Mouse (Mus musculus) inflammation-experienced regulatory T-cells, adult 6 months (primary cell): ENCODE results near the gene Mab21l3. TPM values are rescaled to one million over a fixed set of nuclear protein-coding genes. Genes with fewer than 3 reads are reported as not detected.
A peak's percentile ranks its signal among the peaks of the same experiment; 100 is the strongest.

ENCODE experiments used
- ATAC-seq: one replicate; pipeline ENCODE4 v1.8.0; 2017
- polyA plus RNA-seq, 3 experiments: library from polyadenylated mRNA; unstranded; fragments of 100-300 nt; shearing (Covaris generic); gene quantifications; one replicate each; pipeline ENCODE4 v1.2.1; 2017

The Mab21l3 gene
- polyA plus RNA-seq = under 1 TPM in 1 of 3 experiments, not detected in 2; 0.21 TPM

GRCm38 (mm10) chr3:101848816-101849215 lies at the start of gene Mab21l3:
Mab21l3 (minus strand) TSS chr3:101848959.
- ATAC-seq = no peak

DNA sequence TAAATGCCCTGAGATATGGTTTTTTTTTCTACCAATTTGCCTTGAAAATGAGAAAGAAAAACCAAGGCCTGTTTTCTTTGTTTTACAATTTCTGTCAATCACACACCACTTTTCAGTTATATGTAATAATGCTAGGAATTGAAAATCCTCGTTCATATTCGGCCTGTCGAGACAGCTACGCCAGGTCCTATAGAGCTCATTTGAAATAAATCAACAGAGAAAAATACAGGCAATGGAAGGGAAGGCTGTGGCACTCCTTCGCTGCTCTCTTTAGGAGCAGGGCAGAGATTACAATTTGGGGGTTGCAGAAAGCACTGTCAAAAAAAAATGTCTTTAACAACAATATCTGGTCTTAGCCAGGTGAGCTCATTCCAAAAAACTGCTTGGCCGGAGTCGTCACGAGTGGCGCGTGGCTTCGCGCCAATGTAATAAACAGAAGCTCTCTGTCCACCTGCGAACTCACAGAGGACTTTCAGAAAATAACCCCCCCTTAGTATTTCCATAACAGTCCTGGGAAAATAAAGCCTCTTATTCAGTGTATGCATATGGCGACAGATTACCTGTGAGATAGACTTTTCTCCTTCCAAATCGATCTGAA lies 48.7 kb upstream of the Mab21l3 start:
- no peak for ATAC-seq

DNA sequence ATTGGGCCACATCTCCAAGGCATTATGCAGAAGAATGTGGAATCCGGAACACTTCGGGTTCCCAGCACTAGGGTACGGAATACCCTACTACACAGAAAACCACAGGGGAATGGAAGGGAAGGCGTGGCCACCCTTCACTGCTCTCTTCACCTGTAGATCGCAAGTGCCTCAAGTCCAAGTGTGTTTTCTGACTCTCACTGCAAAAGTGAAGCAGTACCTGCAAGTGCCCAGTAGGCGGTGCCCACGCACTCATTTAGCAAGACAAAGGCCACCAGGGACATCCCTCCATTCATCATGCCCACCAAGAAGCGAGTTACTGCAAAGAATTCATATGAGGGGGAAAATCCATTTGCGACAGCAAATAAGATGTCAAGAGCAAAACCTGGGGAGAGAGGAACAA lies 48.1 kb upstream of the Mab21l3 start:
- peak; percentile 60 for ATAC-seq

GRCm38 (mm10) chr3:101895376-101895910 lies 46.7 kb upstream of the Mab21l3 start:
- no peak for ATAC-seq

GRCm38 (mm10) chr3:101885591-101885990 lies 36.8 kb upstream of the Mab21l3 start:
- ATAC-seq = no peak

DNA sequence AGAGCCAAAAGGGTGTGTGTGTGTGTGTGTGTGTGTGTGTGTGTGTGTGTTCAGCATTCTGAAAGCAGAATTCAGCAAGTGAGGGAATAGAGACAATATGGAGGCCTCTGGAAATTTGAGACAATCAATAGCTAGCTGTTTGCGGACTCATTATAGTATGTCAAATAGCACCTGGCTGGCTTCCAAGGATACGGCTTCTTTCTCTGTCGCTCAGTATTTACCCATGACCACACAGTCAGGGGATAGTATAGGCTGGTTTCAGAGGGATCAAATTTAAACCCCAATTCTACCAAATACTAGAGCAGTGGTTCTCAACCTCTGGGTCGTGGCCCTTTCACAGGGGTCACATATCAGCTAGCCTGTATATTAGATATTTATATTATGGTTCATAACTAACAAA lies 36.3 kb upstream of the Mab21l3 start:
- ATAC-seq = no peak

DNA sequence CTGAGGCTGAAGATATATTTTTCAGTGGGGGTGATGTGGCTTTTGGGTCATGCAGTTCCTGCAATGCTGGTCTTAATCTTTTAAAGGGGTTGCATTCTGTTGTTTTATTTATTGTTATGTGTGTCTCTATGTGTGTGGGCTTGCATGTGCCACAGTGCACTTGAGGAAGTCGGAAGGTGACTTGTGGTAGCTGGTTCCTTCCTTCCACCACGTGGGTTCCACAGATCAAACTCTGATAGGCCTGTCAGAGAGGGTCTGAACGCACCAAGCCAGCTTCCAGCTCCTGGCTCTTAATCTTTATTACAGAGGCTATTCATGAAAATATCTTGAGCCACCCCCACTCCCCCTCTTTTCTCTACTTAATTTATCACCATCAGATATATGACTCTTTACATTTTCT lies 35.1 kb upstream of the Mab21l3 start:
- peak; percentile 70 for ATAC-seq

GRCm38 (mm10) chr3:101881721-101882120 lies 33.0 kb upstream of the Mab21l3 start:
- ATAC-seq = no peak

DNA sequence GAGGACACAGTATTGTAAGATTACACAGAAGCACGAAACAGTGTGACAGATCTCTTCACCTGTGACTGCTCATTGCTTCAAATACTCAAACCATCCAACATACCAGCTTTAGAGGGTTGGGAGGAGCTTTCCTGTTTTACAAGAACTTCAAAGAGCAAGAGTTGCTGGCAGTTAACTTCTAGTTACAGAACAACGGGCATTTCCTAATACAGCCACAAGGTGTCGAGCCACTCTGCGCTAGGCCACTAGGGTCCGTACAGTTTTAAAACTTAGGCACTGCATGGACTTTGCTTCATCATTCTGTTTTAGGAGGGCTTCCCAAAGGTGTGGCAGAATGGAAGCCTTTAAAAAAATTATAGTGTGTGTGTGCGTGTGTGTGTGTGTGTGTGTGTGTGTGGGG lies 32.1 kb upstream of the Mab21l3 start:
- no peak for ATAC-seq

DNA sequence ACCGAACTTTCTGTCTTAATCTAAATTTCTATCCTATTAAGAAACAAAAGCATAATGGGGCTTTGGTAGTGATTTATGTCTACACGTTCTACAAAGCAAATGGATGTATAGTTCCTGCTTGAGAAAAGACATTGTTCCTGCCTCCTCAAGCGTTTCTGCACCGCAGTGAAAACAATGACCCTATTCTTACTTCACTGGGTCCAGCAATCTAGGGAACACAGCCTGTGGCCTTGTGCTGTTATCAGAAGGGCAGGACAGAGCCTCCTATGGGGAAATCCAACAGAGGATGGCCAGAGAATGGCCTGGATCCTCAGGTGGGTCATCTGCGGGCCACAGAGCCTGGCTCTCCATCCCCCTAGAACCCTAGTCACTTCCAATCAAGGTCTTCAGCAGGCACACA lies 29.4 kb upstream of the Mab21l3 start:
- ATAC-seq = no peak

GRCm38 (mm10) chr3:101876459-101877285 lies 27.9 kb upstream of the Mab21l3 start:
- ATAC-seq = no peak

DNA sequence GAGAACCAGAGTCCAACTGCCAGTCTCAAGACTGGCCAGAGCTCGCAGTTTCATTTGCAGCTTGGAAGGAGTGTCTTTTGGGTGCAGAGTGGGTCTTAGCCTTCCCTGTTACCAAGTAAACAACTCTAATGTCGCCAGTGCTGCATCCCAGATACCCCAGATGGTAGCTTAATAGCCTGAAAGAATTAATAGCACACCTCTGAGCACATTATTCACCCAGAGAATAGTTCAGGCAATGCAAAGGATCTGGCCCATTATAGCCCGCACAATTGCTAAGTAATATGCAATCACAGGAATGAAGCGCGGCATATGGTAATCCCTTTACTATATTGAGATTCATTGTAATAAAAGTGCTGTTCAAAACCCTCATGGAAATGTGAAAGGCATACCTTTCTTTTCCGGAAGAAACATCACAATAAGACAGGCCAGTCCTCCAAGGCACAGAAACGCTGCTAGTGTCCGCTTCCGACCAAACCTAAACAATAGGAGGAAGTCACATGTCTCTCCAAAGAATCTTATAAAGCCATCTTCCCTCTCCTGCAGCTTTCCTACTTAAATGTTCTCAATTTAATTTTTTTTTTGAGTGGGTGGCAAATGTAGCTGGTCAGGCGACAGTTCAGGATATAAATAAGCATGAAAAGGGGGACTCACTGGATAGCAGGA lies 26.6 kb upstream of the Mab21l3 start:
- ATAC-seq = no peak

DNA sequence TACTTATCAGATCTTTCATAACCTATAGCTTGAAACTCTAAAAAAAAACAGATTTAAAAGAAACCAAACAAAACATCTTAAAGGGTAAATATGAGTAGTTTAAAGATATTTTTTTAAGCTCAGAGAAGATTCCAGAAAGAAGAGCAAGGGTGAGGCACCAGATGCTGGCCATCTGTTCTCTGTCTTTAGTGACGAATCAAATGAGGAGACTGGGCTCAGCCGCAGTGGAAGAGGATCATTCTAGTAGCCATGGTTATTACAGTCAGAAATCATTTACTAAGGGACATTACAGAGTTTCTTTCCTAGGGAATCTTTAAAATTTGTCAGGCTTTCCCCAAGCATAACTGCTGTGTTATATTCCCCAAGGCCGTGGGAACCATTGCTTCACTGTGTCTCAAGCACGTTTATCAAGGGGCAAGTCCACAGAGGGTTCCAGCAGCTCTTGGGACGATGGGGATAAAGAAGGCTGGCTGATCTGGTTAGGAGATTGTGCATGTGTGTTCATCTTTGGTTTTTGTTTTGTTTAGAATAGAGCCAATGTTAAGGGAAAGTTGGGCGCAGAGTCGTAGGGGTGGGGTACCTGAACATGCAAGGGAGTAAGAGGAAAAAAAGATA lies 24.4 kb upstream of the Mab21l3 start:
- no peak for ATAC-seq

DNA sequence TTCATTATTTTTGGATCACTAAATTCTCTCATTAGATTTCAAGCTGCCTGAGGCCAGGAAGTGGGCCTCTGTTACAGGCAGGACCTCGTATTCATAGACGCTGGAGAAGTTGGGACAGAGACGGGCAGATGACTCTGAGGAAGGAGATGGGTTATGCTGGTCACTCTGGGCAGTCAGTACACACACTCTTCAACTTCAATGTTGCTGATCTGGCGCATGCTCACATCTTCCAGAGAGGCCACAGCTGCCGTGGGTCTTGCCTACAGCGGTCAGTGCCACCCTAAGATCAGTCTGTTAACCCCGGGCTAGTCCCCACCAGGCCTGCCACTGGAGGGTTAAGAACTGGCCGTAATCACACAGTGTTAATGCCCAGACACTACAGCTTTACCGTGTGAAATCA lies 23.2 kb upstream of the Mab21l3 start:
- ATAC-seq = no peak

GRCm38 (mm10) chr3:101867001-101867421 lies 18.3 kb upstream of the Mab21l3 start:
- ATAC-seq = no peak

DNA sequence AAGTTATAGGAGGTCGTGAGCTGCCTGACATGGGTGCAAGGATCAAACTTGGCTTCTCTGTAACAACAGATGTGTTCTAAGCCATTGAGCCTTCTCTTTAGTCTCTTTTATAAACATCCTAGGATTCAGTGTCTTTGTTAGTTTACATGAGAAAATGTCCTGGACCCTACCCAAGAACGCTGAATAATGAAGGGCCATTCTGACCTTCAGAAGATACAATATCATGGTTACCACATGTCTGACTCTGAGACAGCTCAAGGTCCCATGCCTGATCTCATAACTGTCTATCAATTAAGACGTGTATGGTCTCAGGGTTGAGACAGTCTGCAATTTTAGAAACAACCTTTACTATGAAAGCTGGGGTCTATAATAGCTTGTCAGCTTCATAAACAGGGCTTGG lies 13.1 kb upstream of the Mab21l3 start:
- ATAC-seq = no peak

GRCm38 (mm10) chr3:101860151-101860550 lies 11.4 kb upstream of the Mab21l3 start:
- ATAC-seq = no peak

- no peak for ATAC-seq
Measured at GRCm38 (mm10) chr3:101859740-101860139, 11.0 kb upstream of the Mab21l3 start.

GRCm38 (mm10) chr3:101854075-101854474 lies 5.3 kb upstream of the Mab21l3 start:
- no peak for ATAC-seq

DNA sequence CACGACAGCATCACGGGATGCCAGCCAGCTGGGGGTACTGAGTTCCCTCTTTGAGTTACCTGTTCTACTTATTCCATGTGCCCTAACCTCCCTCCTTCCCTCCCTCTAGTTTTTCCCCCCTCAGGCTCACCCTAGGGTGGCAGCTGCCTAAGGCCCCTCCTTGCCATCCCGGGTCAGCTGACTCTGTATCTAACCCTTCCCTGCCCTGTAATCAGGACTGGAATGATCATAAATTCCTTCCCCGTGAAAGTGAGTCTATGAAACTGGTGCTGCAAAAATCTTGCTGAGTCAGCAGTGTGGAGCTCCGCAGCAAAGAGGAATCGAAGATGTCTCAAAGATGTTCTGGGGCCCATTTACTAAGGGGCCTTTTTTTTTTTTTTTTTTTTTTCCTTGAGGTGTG lies 2.6 kb upstream of the Mab21l3 start:
- ATAC-seq = no peak

DNA sequence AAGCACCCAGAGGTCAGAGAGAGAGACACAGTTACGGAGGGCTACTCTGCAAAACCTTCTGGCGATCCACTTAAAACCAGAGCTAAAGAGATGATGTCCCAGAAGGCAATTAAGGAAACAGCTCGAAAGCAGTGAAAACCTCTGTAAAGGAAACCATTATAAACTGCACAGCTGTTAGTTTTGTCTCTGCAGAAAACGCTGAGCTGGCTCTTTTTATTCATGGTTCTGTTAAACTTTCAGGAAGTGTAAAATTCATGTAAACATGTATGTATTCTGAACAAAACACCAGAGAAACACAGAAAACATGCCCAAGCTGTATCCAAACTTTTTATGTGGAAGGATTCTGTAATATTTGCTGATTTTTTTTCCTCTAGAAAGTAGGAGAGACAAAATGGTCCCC lies 2.7 kb downstream of the Mab21l3 start:
- ATAC-seq = no peak

DNA sequence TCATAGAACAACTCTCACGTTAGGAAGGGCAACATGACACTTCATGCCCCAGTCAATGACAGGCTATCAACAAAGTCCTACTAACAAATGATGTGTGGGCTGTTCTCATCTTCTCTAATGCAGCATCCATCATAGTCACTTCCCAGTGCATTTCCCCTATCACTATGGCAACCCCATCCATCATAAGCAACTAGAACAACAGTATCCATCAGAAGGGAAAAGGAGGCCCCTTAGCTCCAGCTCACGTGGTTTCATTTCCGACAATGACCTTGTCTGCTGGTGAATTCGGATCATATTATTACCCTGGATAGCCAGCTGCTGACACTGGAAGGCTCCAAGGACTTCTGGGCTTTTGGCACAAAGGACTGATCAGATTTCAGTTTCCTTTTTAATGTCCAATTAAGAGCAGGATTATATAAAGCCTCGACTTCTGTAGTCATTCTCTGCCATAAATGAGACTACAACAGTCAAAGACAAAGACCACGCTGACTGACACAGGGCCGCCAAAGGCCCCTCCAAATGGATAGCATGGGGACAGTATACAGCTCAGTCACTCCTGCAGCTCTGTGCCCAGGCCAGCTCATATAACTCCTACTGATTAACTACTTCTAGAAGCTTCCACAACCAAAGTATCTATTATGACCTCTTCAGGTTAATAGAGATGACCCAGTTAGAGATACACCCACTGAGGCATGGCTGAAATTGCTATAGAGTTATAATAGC lies 6.2 kb downstream of the Mab21l3 start:
- no peak for ATAC-seq
